Mouse (Mus musculus) cortical plate, adult 2 months (tissue): Measurements from ENCODE around the gene Klc4.

ENCODE experiments used
- CTCF ChIP-seq: fragments of 200-500 bp; IDR thresholded peaks from 2 replicates; pipeline ENCODE4 v1.5.1; 2011; ENCODE audit warnings: mild to moderate bottlenecking, control low read depth, low read length; ENCODE audit not compliant: insufficient read depth; ENCODE audit errors: extremely low read depth
- POLR2A ChIP-seq: fragments of 200-500 bp; IDR thresholded peaks from 2 replicates; pipeline ENCODE4 v1.6.1; 2011; ENCODE audit warnings: mild to moderate bottlenecking, low read length, control low read depth; ENCODE audit not compliant: insufficient read depth; ENCODE audit errors: extremely low read depth

- TF ChIP-seq POLR2A (no peak), CTCF (no peak)
These were observed 16.2 kb upstream of the Klc4 start for GRCm38 (mm10) chr17:46661981-46662380.
